Mouse (Mus musculus) CD4-positive, CD25-positive, alpha-beta regulatory T cell, adult 4 months (primary cell): ENCODE measurements around the gene Clcn6. TPM values are rescaled to one million over a fixed set of nuclear protein-coding genes. Genes with fewer than 3 reads are reported as not detected.
A peak's percentile ranks its signal among the peaks of the same experiment; 100 is the strongest.

Experiments
- ATAC-seq: one replicate; pipeline ENCODE4 v1.8.0; 2017
- polyA plus RNA-seq, 2 experiments: library from polyadenylated mRNA; unstranded; fragments of 100-300 nt; shearing (Covaris generic); gene quantifications; one replicate each; pipeline ENCODE4 v1.2.1; 2017

Gene Clcn6
- polyA plus RNA-seq, 2 experiments from 2014 or later, result 4.2 to 5.5 TPM

- no peak for ATAC-seq
These were observed 53.2 kb downstream of the Clcn6 start, which contains the start of gene Nppb for GRCm38 (mm10) chr4:147985205-147986132. TSS of gene Nppb (plus strand) at chr4:147985788.

DNA sequence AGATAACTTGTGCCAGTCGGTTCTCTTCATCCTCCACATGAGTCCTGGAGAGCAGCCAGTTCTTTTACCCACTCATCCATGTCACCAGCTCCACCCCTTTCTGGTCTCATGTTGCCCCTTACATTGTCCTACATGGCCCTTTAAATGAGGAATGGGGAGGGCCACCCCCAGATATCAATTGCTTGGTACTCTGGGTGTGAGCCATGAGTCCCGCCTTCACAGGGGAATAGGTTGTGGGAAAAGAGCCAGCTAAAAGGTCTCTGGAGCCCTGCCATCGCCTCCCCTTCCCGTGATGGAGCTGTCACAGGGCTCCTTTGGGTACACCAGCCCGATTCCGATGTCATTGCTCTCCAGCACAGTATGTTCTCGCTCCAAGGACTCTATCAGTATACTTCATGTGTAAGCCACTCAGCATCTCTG lies 59.2 kb downstream of the Clcn6 start:
- no peak for ATAC-seq

DNA sequence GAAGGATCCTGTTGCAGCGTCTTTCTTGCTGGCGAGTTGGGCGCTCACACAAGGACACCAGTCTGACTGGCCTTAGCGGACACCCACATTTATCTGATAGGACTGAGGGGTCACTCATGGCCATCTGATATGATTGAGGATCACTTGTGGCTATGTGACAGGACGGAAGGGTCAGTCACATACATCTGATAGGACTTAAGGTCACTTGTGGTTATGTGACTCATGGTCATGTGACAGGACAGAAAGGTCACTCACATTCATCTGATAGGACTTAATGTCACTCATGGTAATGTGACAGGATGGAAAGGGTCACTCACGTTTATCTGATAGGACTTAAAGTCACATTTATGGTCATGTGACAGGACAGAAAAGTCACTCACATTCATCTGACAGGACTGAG lies 60.2 kb downstream of the Clcn6 start:
- ATAC-seq, result no peak

- ATAC-seq, result no peak
These were observed 60.9 kb downstream of the Clcn6 start for GRCm38 (mm10) chr4:147977726-147978125.

GRCm38 (mm10) chr4:147976237-147976636 lies 62.4 kb downstream of the Clcn6 start:
- no peak for ATAC-seq

DNA sequence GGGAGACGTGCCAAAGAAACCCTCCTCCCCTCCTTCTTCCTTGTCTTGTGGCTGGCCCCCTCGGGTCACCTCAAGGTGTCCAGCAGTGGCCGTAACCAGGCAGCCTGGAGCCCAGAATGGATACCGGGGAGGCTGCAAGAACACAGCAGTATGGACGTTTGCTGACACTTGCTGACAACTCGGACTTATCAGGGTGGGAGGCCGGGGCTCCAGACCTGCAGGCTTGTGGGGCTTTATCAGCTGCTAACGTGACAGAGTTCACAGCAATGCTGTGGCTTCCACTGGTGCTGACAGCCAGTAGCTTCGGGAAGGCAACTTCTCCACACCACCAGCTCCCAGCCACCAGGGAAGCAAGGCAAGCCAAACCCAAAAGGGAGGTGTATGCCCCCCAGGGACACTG lies 69.3 kb downstream of the Clcn6 start:
- ATAC-seq, result no peak

DNA sequence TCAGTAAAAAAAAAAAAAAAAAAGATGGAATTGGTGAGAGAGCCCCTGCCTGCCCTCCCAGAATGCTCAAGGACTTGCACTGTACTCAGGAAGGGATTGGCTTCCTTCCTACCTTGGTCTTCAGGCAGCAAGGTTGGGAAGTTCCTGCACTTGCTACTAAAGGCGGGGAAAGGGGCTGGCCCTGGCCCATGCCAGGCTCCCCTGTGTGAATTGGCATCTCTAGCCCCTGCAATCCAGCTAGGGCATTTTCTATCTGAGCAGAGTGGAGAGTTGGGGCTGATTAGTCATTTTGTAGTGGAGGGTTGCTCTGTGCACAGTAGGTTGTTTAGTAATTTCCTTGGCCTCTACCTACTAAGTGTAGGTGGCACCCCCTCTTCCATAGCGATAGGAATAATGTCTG lies 69.8 kb downstream of the Clcn6 start:
- ATAC-seq, result no peak

DNA sequence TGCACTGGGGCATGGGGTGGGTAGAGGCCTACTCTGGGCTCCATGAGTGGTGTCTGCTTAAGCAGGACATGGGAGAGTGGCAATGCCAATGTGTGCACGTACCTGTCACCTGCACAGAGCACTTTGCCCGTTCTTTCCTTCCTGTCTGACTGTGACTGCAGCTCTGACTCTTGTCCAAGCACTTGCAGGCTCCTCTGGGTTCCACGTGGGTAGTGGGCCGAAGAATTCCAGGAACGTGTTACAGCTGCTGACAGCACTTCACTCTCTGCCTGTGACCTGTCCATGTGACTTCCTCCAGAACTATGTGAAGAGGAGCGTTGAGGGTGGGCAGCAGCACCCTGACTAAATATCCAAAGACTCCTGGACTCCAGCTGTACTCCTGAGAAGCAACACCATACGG lies 72.9 kb downstream of the Clcn6 start:
- no peak for ATAC-seq

DNA sequence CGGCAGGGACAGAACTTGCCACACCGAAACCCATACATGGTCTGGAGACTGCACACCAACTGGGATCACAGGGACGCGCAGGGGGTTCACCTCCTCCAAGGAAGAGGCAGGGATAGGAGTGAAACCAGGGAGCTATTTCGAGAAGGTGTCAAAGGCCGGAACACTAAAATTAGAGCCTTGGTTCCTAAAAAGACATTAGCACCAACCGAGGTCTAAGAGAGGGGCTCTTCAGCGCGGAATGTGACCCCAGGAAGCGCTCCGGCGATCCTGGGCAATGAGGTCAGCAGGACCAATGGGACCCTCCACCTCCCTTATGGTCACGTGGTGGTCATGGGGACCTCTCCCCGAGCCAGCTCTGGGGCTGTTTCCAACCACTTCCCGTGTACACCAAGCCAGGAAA lies 75.0 kb downstream of the Clcn6 start:
- no peak for ATAC-seq

DNA sequence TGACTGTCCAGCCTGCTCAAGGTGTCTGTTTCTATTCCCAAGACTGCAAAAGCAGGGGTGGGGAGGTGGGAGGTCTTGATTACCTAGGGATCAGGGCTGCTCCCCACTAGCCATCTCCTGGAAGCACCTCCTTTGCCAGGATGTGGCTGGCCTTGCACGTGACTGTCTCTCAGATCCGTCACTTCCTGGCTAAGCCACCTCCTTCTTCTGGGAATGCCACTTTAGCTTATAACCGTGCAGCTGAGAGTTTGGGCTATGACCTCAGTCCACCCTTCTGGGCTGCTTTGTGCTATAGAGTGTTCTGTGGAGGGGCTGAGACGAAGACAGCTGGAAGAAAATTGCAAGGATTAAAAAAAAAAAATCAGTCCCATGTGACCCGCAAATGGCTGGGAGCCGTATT lies 75.8 kb downstream of the Clcn6 start:
- ATAC-seq, result no peak

GRCm38 (mm10) chr4:147959881-147960831 lies 78.5 kb downstream of the Clcn6 start:
- ATAC-seq, result peak; percentile 82

DNA sequence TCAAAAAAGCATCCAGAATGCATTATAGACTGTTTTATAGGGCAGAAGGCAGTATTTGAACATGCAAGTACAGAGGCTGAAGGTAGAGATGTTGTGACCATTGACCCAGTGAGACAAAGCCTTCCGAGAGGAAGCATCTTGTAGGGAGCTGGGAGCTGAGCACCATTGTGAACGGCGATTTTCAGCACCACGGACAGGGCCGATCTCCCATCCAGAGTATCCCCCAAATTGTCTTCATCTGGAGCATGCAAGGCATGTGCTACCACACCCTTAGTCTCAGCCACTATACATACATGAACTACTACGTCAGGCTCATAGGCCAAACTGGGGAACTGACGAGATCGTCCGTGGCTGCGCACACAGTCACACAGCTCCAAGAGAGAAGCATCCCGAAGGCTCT lies 81.5 kb downstream of the Clcn6 start:
- no peak for ATAC-seq

Other genes starting within 250 kb of the Clcn6 start
- 10 to 100 TPM; 26.7 to 34.3 TPM for gene Zfp984, start 229.0 kb downstream of the Clcn6 start, polyA plus RNA-seq
- gene Zfp933, start 190.5 kb downstream of the Clcn6 start, polyA plus RNA-seq, result 1 to 10 TPM; 3.3 to 7.0 TPM
- 100 to 1,000 TPM in 1 of 2 experiments, 10 to 100 TPM in 1; 92.5 to 151 TPM for gene Miip, start 170.0 kb downstream of the Clcn6 start, polyA plus RNA-seq
- gene Fv1, start 169.8 kb downstream of the Clcn6 start, polyA plus RNA-seq, result 1 to 10 TPM; 2.1 to 3.8 TPM
- 10 to 100 TPM; 19.5 to 31.9 TPM for gene Mfn2, start 134.1 kb downstream of the Clcn6 start, polyA plus RNA-seq
- 1 to 10 TPM; 5.2 to 8.7 TPM for gene Plod1, start 102.1 kb downstream of the Clcn6 start, polyA plus RNA-seq
- 1 to 10 TPM; 8.3 to 9.4 TPM for gene 2510039O18Rik, start 97.9 kb downstream of the Clcn6 start, polyA plus RNA-seq
- gene Nppb, start 53.0 kb downstream of the Clcn6 start, polyA plus RNA-seq, result not detected
- gene Nppa, start 38.1 kb downstream of the Clcn6 start, polyA plus RNA-seq, result not detected
- gene Mthfr, start 256 bp upstream of the Clcn6 start, polyA plus RNA-seq, result 10 to 100 TPM in 1 of 2 experiments, 1 to 10 TPM in 1; 6.8 to 23.1 TPM
- 10 to 100 TPM; 19.0 to 20.0 TPM for gene Agtrap, start 49.2 kb upstream of the Clcn6 start, polyA plus RNA-seq
- gene Mad2l2, start 91.6 kb upstream of the Clcn6 start, polyA plus RNA-seq, result 10 to 100 TPM; 35.8 to 41.2 TPM
- not detected for gene Draxin, start 91.9 kb upstream of the Clcn6 start, polyA plus RNA-seq
- gene Fbxo6, start 113.3 kb upstream of the Clcn6 start, polyA plus RNA-seq, result 10 to 100 TPM; 44.1 to 56.6 TPM
- 1 to 10 TPM; 2.2 to 2.6 TPM for gene Fbxo44, start 121.7 kb upstream of the Clcn6 start, polyA plus RNA-seq
- not detected for gene Fbxo2, start 121.8 kb upstream of the Clcn6 start, polyA plus RNA-seq
- gene Disp3, start 249.1 kb upstream of the Clcn6 start, polyA plus RNA-seq, result not detected